Mouse (Mus musculus) testis, postnatal 14 days (tissue): ENCODE measurements around the gene Tpst2.

Experiments
- DNase-seq: peaks from one replicate; pipeline ENCODE4 v3.0.0; 2021; ENCODE audit warnings: low spot score

Tpst2 gene

DNA sequence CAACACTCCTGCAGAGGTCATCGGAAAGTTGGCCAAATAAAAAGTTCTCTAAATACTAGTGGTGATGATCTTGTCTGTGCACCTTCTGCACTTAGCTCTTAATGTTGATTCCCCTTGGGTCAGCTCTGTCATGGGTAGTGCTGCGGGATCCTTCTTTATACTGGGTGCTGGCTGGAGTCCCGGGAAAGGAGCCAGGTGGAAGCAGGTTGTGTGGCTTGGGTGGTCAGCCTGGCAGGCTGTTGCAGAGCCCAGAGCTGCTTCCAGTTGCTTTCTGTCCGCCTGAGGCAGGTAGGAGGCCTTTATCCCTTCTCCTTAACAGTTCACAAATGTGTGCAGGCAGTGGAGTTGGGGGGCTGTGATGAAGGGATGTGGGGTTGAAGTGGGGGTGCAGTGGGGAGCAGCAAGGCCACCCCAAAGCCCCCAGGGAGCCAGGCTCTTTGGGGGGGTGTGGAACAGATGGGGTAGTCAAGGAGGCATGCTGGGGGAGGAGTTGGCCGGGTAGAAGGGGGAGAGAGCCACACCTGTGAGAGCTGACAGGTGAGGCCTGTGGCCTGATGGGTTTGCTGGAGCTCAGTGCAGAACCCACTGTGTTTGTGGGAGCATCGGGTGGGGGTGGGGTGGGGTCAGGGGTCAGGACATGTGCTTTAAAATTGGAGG lies 5.8 kb downstream of the Tpst2 start:
- no peak for DNase-seq

- DNase-seq = no peak
Measured at GRCm38 (mm10) chr5:112282780-112283482, 6.4 kb downstream of the Tpst2 start.

- no peak for DNase-seq
Measured at GRCm38 (mm10) chr5:112283543-112284202, 7.2 kb downstream of the Tpst2 start.

- no peak for DNase-seq
Measured at GRCm38 (mm10) chr5:112284203-112284582, 7.7 kb downstream of the Tpst2 start.

- no peak for DNase-seq
Measured at GRCm38 (mm10) chr5:112285548-112286085, 9.1 kb downstream of the Tpst2 start.

- DNase-seq = no peak
Measured at GRCm38 (mm10) chr5:112286608-112286983, 10.1 kb downstream of the Tpst2 start.

GRCm38 (mm10) chr5:112286984-112287641 lies 10.6 kb downstream of the Tpst2 start:
- DNase-seq = no peak

GRCm38 (mm10) chr5:112287652-112288051 lies 11.2 kb downstream of the Tpst2 start:
- DNase-seq = no peak

- no peak for DNase-seq
Measured at GRCm38 (mm10) chr5:112288193-112289141, 12.0 kb downstream of the Tpst2 start.

DNA sequence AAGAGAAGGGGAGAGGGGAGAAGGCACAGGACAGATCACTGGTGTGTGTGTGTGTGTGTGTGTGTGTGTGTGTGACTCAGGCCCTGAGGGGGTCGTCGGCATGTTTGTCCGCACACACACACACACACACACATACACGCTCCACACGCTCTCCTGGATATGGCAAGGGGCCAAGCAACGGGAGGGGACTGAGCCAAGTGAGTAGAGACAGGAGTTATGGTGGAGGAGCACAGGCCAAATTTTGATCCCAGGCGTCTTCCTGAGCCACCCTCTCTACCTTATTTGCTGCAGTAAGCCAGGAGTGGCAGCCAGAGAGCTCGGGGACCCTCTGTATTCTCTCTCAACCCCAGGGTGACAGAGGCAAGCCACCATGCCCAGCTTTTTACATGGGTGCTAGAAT lies 12.7 kb downstream of the Tpst2 start:
- DNase-seq = no peak

DNA sequence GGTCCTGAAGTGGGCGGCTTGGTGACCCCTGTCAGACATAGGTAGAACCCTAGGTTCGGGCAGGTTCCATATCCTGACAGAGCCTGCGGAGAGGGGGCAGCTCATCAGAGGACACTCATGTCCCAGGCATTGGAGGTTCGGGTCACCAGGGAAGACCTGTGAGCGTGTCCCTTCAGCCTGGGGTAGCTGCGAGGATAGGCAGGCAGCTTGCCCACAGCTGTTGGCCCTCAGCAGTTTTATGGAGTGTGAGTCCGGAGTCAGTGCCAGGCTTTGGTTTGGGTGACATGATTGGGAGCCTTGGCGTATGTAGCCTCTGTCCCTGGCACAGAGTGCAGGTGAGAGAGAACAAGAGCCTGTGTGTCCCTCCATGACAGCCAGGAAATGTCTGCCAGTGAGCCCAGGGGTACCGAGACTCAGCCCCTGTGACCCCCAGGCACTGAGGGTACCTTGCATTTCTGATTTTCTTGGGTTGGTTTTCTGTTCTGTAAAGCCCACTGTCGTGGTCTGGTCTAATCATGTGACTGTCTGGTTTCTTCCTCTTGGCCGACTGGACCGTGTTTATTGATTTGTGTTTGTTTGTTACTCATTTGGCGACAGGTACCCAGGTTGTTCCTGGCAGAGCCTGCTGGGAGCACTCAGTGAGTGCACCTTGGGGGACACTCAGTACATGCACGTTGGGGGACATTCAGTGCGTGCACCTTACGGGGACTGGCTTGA lies 13.5 kb downstream of the Tpst2 start:
- no peak for DNase-seq

DNA sequence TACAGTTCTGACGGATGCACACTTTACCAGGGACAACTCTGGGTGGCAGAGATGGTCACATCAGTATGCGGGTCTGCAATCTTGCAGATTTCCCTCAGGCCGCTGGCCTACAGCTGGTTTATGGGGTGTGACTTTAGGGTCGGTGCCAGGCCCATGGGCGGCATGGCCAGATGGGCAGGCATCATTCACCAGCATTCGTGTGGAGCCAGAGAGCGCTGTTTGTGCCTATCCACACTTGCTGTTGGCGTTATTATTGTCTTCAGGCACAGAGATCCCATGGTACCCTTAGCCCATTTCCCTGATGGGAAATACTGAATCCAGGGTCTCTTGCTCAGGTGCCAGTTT lies 14.0 kb downstream of the Tpst2 start:
- no peak for DNase-seq

DNA sequence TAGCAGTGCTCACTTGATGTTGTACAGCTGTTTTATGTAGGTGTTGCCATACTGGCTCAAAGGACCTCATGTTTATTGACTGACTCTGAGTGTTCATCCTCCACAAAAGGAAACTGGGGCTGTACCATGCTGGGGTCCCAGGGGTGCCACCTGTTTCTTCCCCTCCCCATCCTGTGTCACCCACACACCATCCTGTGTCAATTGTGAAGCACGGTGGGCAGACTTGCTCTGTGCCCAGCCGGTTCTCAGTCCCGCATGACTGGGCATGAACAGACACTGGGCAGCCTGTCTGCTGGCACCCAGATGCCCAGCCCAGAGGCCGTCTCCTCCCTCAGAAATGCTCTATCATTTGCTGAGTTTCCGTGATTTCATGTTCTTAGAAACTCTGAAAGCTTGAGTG lies 15.4 kb downstream of the Tpst2 start:
- no peak for DNase-seq

GRCm38 (mm10) chr5:112292343-112292980 lies 16.0 kb downstream of the Tpst2 start:
- no peak for DNase-seq

DNA sequence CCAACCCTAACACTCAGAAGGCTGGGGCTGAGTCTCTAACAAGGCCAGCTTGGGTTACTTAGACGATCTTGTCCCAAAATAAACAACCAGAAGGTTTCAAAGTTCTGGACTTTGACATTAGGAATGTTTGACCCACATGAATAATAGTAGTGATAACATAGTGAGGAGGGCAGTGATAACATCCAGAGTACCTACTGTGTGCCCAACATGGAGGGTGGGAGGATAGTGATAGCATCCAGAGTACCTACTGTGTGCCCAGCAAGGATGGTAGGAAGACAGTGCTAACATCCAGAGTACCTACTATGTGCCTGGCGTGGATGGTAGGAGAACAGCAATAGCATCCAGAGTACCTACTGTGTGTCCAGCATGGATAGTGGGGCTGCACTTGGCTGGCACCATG lies 17.3 kb downstream of the Tpst2 start:
- DNase-seq = no peak

- no peak for DNase-seq
Measured at GRCm38 (mm10) chr5:112294696-112295095, 18.2 kb downstream of the Tpst2 start.

DNA sequence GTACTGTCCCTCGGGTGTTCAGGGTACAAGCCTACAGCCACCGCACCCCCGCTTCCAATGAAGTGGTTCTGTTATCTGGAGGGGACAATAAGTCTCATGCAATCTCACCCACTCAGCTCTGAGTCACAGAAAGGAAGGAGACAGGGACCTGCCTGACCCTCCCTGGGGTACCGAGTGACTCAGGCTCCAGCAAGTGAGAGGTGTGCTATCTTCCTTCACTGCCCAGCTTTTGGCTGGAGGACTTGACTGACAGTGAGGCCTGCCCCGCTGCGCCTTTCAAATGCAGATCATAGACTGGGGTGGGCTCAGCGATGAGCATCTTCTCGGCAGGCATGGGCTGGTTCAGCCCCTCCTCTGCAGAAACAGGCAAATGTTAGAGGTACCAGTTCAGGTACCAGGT lies 18.7 kb downstream of the Tpst2 start:
- DNase-seq = no peak

DNA sequence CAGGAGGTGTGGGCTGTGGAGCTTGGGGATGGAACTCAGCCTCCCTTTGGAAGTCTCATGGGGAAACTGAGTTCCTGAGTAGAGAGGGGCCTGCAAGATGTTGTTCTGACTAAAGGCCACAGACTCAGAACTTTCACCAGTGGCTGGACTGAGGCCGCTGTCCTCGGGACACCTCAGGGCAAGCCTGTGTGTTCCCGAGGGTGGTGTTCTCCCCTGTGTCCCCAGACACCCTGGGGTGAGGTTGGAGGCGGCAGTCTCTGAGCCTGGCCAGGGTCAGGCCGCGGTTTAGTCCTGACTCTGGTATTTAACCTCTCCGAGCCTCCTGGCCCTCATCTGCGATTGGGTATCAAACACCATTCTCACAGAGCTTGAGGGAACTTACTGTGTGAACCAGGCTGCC lies 19.1 kb downstream of the Tpst2 start:
- DNase-seq = no peak

DNA sequence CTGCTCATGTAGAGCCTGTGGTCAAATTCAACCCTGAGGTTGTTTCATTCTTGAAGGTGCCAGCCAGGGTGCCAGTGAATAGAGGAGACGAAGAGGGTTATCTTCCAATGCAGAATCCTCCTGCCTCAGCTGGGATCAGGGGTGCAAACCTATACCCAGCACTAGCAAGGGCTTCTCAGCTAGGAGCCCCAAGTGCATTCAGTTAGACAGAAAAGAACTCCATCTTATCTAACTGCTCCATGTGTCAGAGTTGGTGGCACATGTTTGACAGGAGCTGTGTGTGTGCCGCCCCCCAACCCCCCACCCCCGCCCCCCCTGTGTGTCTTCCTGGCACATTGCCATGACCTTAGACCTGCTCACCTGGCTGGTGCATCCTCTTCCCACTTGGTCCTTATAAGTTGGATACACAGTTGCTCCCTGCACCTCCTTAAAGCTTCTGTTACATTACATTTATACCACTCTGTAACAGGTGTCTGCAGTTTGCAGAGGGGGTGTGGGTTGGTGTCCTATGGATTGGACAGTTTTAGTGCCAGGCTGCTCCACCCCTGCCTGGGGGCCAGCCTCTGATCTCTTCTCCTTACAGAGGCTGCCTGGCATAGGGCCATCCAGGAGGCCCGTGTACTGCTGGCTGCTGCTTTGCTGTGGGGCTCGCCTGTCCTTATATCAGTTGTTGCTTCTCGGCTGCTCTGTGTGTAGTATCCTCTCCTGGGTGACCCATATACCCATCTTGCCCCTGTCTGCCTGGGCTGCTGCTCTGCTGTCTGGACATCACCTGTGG lies 20.1 kb downstream of the Tpst2 start:
- DNase-seq = no peak

- DNase-seq = no peak
Measured at GRCm38 (mm10) chr5:112297257-112297656, 20.8 kb downstream of the Tpst2 start.
